Comparison of ENCODE assay signal across 16 mouse cellular contexts in genomic region chr12:75742101-75742500, GRCm38 (mm10).
"Had no signal": no experiment of that assay in that cellular context is flagged by ENCODE, and none has a peak within 500 bp of the region (broad histone marks: within the 10 kb centered on the region; RNA-seq: fewer than 3 reads in every experiment).

No protein-coding gene starts in this region.

- H3K9me3 ChIP-seq: neural tube, embryonic 13.5 days; neural tube, embryonic 15.5 days; stomach, embryonic 15.5 days had no signal

- H3K36me3 ChIP-seq: neural tube, embryonic 13.5 days; neural tube, embryonic 15.5 days; stomach, embryonic 15.5 days had no signal

- H3K4me3 ChIP-seq: neural tube, embryonic 13.5 days; neural tube, embryonic 15.5 days; stomach, embryonic 15.5 days had no signal

- H3K4me2 ChIP-seq: neural tube, embryonic 13.5 days; neural tube, embryonic 15.5 days; stomach, embryonic 15.5 days had no signal

- H3K27me3 ChIP-seq: stomach, embryonic 15.5 days had no signal

- H3K9ac ChIP-seq: neural tube, embryonic 13.5 days; neural tube, embryonic 15.5 days; stomach, embryonic 15.5 days had no signal

- H3K27ac ChIP-seq: neural tube, embryonic 13.5 days; neural tube, embryonic 15.5 days; stomach, embryonic 15.5 days; stomach, postnatal 0 days had no signal

- DNase-seq: retina, postnatal 1 day; right cerebral cortex, adult 18-20 months; right cerebral cortex, postnatal 14 days; right cerebral cortex, postnatal 25 days; right cerebral cortex, postnatal 4 days; spleen, adult 18-20 months; thymus, adult 18-20 months; thymus, adult 2 months; thymus, postnatal 14 days; thymus, postnatal 25 days; thymus, postnatal 36 days; thymus, postnatal 4 days had no signal

- H3K4me1 ChIP-seq: neural tube, embryonic 13.5 days; neural tube, embryonic 15.5 days; stomach, embryonic 15.5 days had no signal
